Mouse (Mus musculus): ENCODE results near the gene Olfr1055. TPM values are rescaled to one million over a fixed set of nuclear protein-coding genes. Genes with fewer than 3 reads are reported as not detected.
"Not testable (repeated sequence)": the region's sequence is repeated elsewhere in the genome, so short reads cannot be mapped to it uniquely, and the experiment has no call there.

Olfr1055 gene
- total RNA-seq (2021): not detected
- long read RNA-seq, experiment 1: 0 reads
- long read RNA-seq, experiment 2: 0 reads

DNA sequence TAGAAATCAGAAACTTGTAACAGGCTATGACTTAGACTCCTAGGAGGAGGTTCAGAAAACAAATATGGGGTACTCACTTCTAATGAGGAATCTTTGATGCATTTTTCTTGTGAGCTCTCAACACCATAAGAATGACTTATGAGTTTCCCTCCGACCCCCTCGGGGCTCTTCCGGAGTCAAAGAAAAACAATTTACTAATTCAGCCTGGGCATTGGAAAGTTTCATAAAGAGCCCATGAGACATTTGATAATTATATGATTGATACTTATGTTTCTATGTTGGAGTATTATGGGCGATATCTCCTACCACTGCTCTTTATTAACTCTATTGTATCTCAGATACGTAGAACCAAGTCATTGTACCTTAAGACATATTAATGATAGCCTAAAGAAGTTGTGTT, at the start of gene Olfr1055:
Olfr1055 (minus strand) TSS at position 101 of the 400 bp plus-strand sequence.
- no peak for DNase-seq (ENCODE audit: low spot score in 2 of 2)

DNA sequence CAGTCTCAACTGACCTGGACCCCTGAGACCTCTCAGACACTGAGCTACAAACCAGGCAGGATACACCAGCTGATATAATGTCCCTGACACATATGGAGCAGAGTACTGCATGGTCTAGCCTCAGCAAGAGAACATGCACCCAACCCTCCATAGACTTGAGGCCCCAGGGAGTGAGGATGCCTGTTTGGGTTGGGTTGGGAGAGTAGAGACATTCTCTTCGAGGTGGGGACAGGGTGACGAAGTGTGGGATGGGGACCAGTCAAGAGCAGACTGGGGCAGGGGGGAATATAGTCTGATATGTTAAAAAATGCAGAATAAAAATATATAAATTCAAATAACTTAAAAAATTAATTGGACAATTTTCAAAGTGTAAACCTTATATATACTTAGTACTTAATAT, 45.0 kb upstream of the Olfr1055 start:
- DNase-seq (ENCODE audit: low spot score in 2 of 2): no peak

DNA sequence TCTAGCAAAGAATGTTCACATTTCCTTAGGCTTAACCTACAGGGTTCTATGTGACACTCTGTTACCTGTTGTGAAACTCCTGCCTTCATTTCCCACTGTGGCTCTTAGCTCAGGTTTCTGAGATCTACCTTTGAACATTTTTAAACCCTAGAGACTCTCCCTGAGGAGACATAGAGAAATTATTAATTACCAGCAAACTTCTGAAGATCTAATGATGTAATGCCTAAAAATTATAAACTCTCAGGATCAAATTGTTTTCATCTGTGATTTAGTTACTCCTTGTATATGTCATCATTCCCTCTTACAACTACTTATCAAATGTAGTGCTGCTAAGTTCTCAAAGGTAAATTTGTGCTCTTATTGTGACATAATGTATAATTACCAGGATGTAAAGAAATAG, 38.4 kb upstream of the Olfr1055 start, which contains the start of gene Olfr1058:
Olfr1058 (minus strand) TSS at position 101 of the 400 bp plus-strand sequence.
- DNase-seq (ENCODE audit: low spot score in 2 of 2): not testable (repeated sequence)

DNA sequence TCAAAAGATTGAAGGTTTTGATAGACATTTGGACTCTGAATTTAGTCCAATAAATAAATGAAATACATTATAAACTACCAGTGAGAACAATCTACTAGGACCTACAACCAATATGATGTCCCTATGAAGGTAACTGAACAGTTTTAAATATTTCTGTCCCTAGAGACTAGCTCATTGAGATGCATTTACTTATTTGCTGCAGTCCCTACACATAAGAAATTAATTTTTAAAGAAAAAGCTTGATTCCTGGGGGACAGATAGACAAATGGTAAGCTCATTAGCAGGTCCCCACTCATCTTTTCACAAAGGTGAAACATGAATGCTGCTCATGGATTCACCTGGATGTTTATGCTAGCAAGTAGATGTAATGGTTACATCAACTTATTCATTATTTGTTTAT, 28.2 kb upstream of the Olfr1055 start, which contains the start of gene Olfr1057:
Olfr1057 (minus strand) TSS at position 101 of the 400 bp plus-strand sequence.
- DNase-seq (ENCODE audit: low spot score in 2 of 2): no peak

DNA sequence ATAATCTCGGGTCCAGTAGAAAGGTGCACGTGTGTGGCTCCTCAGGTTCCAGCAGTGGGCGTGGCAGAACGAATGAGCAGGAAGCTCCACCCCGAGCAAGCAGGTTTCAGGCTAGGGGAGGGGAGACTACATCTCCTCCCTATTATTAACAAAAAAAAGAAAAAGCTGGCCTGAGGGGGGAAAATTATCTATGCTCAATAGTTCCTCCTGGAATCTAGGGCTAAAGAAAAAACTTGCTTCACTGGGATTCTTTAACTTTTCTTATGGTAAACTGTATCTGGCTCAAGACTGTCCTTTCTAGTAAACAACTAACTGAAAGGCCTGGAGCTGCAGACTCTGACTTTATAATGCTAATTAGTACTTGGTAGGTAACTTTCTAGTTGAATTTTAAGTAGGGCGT, 16.3 kb upstream of the Olfr1055 start:
- DNase-seq (ENCODE audit: low spot score in 2 of 2): not testable (repeated sequence)

DNA sequence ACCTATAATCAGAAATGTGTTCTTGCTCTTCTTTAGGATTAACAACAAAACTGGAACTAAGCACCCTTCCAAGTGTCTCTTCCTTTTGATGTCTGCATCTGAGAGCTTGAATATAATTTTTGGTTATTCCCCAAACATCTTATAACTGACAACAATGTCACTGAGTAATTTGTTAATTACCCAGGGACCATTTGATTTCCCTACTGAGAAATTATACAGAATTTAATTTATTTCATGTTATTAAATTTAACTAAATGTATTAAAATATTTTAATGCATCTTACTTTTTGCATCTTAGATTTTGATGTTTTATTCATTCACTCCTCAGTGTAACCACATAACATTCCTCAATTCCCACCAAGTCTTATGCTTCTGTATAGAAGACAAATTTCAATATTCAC, 12.3 kb upstream of the Olfr1055 start, which contains the start of gene Olfr1056:
Olfr1056 (minus strand) TSS at position 101 of the 400 bp plus-strand sequence.
- DNase-seq (ENCODE audit: low spot score in 2 of 2): no peak

DNA sequence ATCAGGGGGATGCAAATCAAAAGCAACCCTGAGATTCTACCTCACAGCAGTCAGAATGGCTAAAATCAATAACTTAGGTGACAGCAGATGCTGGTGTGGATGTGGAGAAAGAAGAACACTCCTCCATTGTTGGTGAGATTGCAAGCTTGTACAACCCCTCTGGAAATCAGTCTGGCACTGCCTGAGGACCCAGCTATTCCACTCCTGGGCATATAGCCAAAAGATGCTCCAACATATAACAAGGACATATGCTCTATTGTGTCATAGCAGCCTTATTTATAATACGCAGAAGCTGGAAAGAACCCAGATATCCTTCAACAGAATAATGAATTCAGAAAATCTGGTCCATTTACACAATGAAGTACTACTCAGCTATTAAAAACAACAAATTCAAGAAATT, 1.7 kb upstream of the Olfr1055 start:
- DNase-seq (ENCODE audit: low spot score in 2 of 2): not testable (repeated sequence)

DNA sequence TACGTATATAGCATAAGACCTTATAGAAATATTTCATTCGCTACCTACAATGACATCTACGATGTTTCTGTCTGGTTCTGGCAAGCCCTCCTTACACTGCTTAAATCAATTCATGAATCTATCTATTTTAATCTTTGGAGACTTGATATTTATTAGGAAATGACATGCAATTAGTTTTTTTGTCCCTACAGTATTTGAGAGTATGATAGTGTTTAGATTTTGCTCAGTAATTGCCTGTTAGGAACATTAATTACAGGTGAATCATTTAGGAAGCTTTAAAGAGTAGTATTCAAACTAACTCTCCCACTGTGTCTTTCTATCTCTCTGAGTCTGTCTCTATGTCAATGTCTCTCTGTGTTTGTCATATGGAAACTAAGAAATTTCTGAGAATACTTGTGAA, 14.8 kb downstream of the Olfr1055 start, which contains the start of gene Olfr1054:
Olfr1054 (minus strand) TSS at position 101 of the 400 bp plus-strand sequence.
- DNase-seq (ENCODE audit: low spot score in 2 of 2): no peak

DNA sequence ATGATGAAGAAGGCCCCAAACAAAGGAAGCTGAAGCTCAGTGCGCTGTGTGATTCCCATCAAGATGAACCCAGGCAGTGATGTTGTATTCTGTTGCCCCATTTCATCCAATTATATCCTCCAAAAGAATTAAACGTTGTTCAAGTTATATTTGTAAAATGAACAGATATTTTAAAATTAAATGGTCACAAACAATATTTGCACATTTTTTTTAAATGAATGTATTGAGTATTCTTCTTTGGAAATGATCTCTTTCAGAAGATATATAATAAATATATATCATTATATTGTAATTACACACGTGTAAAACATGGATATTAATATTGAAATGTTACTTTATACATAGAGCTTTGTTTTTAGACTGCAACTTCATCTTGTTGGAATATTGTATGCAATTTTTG, 34.9 kb downstream of the Olfr1055 start, which contains the start of gene Olfr1053:
Olfr1053 (minus strand) TSS at position 101 of the 400 bp plus-strand sequence.
- DNase-seq (ENCODE audit: low spot score in 2 of 2): no peak

Other genes with a start within 250 kb of the Olfr1055 start
- gene Olfr1039, start 214.4 kb downstream of the Olfr1055 start, total RNA-seq (2021): not detected
- not detected for gene Olfr1040, start 203.6 kb downstream of the Olfr1055 start, total RNA-seq (2021)
- gene Olfr1042, start 188.4 kb downstream of the Olfr1055 start, total RNA-seq (2021): not detected
- gene Olfr1043, start 182.8 kb downstream of the Olfr1055 start, total RNA-seq (2021): not detected
- not detected for gene Olfr1044, start 172.5 kb downstream of the Olfr1055 start, total RNA-seq (2021)
- not detected for gene Olfr52, start 164.6 kb downstream of the Olfr1055 start, total RNA-seq (2021)
- not detected for gene Olfr1045, start 147.3 kb downstream of the Olfr1055 start, total RNA-seq (2021)
- gene Olfr1046, start 131.0 kb downstream of the Olfr1055 start, total RNA-seq (2021): not detected
- not detected for gene Olfr1047, start 118.9 kb downstream of the Olfr1055 start, total RNA-seq (2021)
- gene Olfr1048, start 110.0 kb downstream of the Olfr1055 start, total RNA-seq (2021): not detected
- not detected for gene Olfr1049, start 92.0 kb downstream of the Olfr1055 start, total RNA-seq (2021)
- not detected for gene Olfr1051, start 71.2 kb downstream of the Olfr1055 start, total RNA-seq (2021)
- not detected for gene Olfr1052, start 57.8 kb downstream of the Olfr1055 start, total RNA-seq (2021)
- not detected for gene Olfr1053, start 35.0 kb downstream of the Olfr1055 start, total RNA-seq (2021)
- not detected for gene Olfr1054, start 14.9 kb downstream of the Olfr1055 start, total RNA-seq (2021)
- gene Olfr1056, start 12.2 kb upstream of the Olfr1055 start, total RNA-seq (2021): not detected
- gene Olfr1057, start 28.1 kb upstream of the Olfr1055 start, total RNA-seq (2021): not detected
- not detected for gene Olfr1058, start 38.3 kb upstream of the Olfr1055 start, total RNA-seq (2021)
- gene Olfr1061, start 63.8 kb upstream of the Olfr1055 start, total RNA-seq (2021): not detected
- gene Olfr1062, start 76.5 kb upstream of the Olfr1055 start, total RNA-seq (2021): not detected
- not detected for gene Olfr1065, start 100.3 kb upstream of the Olfr1055 start, total RNA-seq (2021)
- gene Olfr1066, start 106.0 kb upstream of the Olfr1055 start, total RNA-seq (2021): not detected
- gene Olfr228, start 137.1 kb upstream of the Olfr1055 start, total RNA-seq (2021): not detected
- not detected for gene Olfr1076, start 158.2 kb upstream of the Olfr1055 start, total RNA-seq (2021)
- gene Olfr1079, start 192.2 kb upstream of the Olfr1055 start, total RNA-seq (2021): not detected
- gene Olfr1080, start 208.0 kb upstream of the Olfr1055 start, total RNA-seq (2021): not detected
- not detected for gene Olfr1082, start 248.7 kb upstream of the Olfr1055 start, total RNA-seq (2021)